Mouse (Mus musculus) lung, postnatal 0 days (tissue): ENCODE results near the gene Mat1a.

ENCODE experiments used
- CTCF ChIP-seq: IDR thresholded peaks from 2 replicates; pipeline ENCODE4 v1.5.1; 2016; ENCODE audit warnings: antibody characterized with exemption, mild to moderate bottlenecking
- EP300 ChIP-seq: IDR thresholded peaks from 2 replicates; pipeline ENCODE4 v1.6.1; 2016; ENCODE audit warnings: antibody characterized with exemption, mild to moderate bottlenecking, control low read depth

DNA sequence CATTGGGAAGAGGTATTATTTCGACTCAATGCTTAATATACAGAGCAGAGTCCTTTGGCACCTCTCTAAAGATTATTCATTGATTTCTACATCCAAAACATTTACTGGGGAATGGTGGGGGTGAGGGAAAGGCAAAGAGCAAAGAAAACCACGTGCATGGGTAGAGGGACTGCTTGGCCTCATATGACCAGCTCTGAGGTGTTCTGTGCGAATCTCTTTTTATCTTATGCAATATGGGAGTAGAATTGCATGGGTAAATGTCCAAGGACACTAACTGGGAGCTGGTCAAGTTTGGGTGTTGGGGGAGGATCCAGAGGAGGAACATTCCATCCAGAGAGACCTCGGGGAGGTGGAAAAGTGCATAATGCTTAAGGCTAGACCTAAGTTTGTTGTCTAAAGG is 8.1 kb downstream of the Mat1a start:
- TF ChIP-seq CTCF, result no peak
- no peak for TF ChIP-seq EP300
